Mouse (Mus musculus) embryonic facial prominence, embryonic 12.5 days (tissue): ENCODE data around the gene 2310033P09Rik. TPM values are rescaled to one million over a fixed set of nuclear protein-coding genes. Genes with fewer than 3 reads are reported as not detected.

Source experiments
- ATAC-seq: fragments of 200-750 bp; cut with Nextera tagmentation; 2 replicates; pipeline ENCODE4 v1.8.0; 2017; ENCODE audit not compliant: insufficient number of reproducible peaks, insufficient read depth, low FRiP score, low TSS enrichment
- H3K27ac ChIP-seq: fragments of 300-500 bp; sonication (generic); 2 replicates; pipeline ENCODE4 v1.5.1; 2016; ENCODE audit warnings: mild to moderate bottlenecking
- H3K27me3 ChIP-seq: fragments of 300-500 bp; sonication (generic); 2 replicates; pipeline ENCODE4 v1.6.1; 2016; ENCODE audit warnings: mild to moderate bottlenecking, moderate library complexity
- H3K36me3 ChIP-seq: fragments of 300-500 bp; sonication (generic); 2 replicates; pipeline ENCODE4 v1.6.1; 2016; ENCODE audit warnings: mild to moderate bottlenecking
- H3K4me1 ChIP-seq: fragments of 300-500 bp; sonication (generic); 2 replicates; pipeline ENCODE4 v1.6.1; 2016
- H3K4me2 ChIP-seq: fragments of 300-500 bp; sonication (generic); replicated peaks from 2 replicates; pipeline ENCODE4 v1.6.1; 2016; ENCODE audit warnings: mild to moderate bottlenecking, moderate library complexity
- H3K4me3 ChIP-seq: fragments of 300-500 bp; sonication (generic); 2 replicates; pipeline ENCODE4 v1.5.1; 2016; ENCODE audit warnings: mild to moderate bottlenecking
- H3K9ac ChIP-seq: fragments of 300-500 bp; sonication (generic); 2 replicates; pipeline ENCODE4 v1.6.1; 2016; ENCODE audit warnings: mild to moderate bottlenecking, moderate library complexity
- H3K9me3 ChIP-seq: fragments of 300-500 bp; sonication (generic); 2 replicates; pipeline ENCODE4 v1.6.1; 2016; ENCODE audit warnings: mild to moderate bottlenecking, moderate library complexity
- whole genome bisulfite sequencing: fragments of 180-500 bp; shearing (Covaris S2); methylation state at CpG from one replicate; pipeline ENCODE4 v1.1.7; 2016; 5-methylcytosine and 5-hydroxymethylcytosine counted together
- polyA plus RNA-seq: library from polyadenylated mRNA; unstranded; fragments of >200 nt; fragmentation: Nextera tagmentation; extraction: Ambion mirVana; gene quantifications from 2 replicates; pipeline ENCODE4 v1.2.1, GENCODE M21; 2016

The 2310033P09Rik gene
- polyA plus RNA-seq, 1 experiment from 2014 or later, result 40.5 TPM

GRCm38 (mm10) chr11:59238525-59239427, 30.7 kb downstream of the 2310033P09Rik start:
- no peaks in the 10 kb centered on the region for H3K36me3 ChIP-seq
- H3K4me2 ChIP-seq, result no peak overlapping the region
- no peaks in the 10 kb centered on the region for H3K9me3 ChIP-seq
- H3K4me3 ChIP-seq, result no peak overlapping the region
- peaks cover 14% of the 10 kb centered on the region; the same call in 1 of the 2 replicates for H3K27me3 ChIP-seq
- 4% methylated on average over 14 of the region's 15 CpGs for WGBS
- no peak overlapping the region for H3K27ac ChIP-seq
- peaks cover 8% of the 10 kb centered on the region for H3K4me1 ChIP-seq
- 0 out of 2 replicates have a peak, but pooled peaks have one; percentile 28 for ATAC-seq
- H3K9ac ChIP-seq, result no peak overlapping the region

GRCm38 (mm10) chr11:59239428-59239785, 31.3 kb downstream of the 2310033P09Rik start:
- Histone ChIP-seq H3K36me3 (no peaks in the 10 kb centered on the region), H3K27ac (no peak overlapping the region), H3K9me3 (no peaks in the 10 kb centered on the region), H3K27me3 (peaks cover 18% of the 10 kb centered on the region; the same call in 1 of the 2 replicates), H3K4me2 (no peak overlapping the region), H3K4me1 (peaks cover 8% of the 10 kb centered on the region), H3K9ac (no peak overlapping the region), H3K4me3 (no peak overlapping the region)
- peak; percentile 47; the same call in 1 of the 2 replicates for ATAC-seq
- 43% methylated on average over 4 of the region's 4 CpGs for WGBS

- H3K27me3 ChIP-seq, result peaks cover 21% of the 10 kb centered on the region; the same call in 1 of the 2 replicates
- H3K36me3 ChIP-seq, result no peaks in the 10 kb centered on the region
- H3K4me3 ChIP-seq, result no peak overlapping the region
- peaks cover 8% of the 10 kb centered on the region for H3K4me1 ChIP-seq
- H3K9ac ChIP-seq, result no peak overlapping the region
- H3K27ac ChIP-seq, result no peak overlapping the region
- ATAC-seq, result no peak
- H3K9me3 ChIP-seq, result no peaks in the 10 kb centered on the region
- H3K4me2 ChIP-seq, result no peak overlapping the region
- 71% methylated on average over 4 of the region's 4 CpGs for WGBS
Measured at GRCm38 (mm10) chr11:59239796-59240195, 31.7 kb downstream of the 2310033P09Rik start.

GRCm38 (mm10) chr11:59241841-59242240, 33.7 kb downstream of the 2310033P09Rik start:
- H3K9me3 ChIP-seq, result no peaks in the 10 kb centered on the region
- H3K4me2 ChIP-seq, result no peak overlapping the region
- no peak overlapping the region for H3K4me3 ChIP-seq
- H3K4me1 ChIP-seq, result peaks cover 8% of the 10 kb centered on the region
- H3K27ac ChIP-seq, result no peak overlapping the region
- peaks cover 21% of the 10 kb centered on the region; the same call in 1 of the 2 replicates for H3K27me3 ChIP-seq
- no peaks in the 10 kb centered on the region for H3K36me3 ChIP-seq
- no peak for ATAC-seq
- WGBS, result 41% methylated on average over 3 of the region's 3 CpGs
- H3K9ac ChIP-seq, result no peak overlapping the region

- H3K4me1 ChIP-seq, result peaks cover 4% of the 10 kb centered on the region
- no peak for ATAC-seq
- no peak overlapping the region for H3K4me2 ChIP-seq
- 40% methylated on average over 6 of the region's 6 CpGs for WGBS
- no peaks in the 10 kb centered on the region for H3K36me3 ChIP-seq
- H3K27ac ChIP-seq, result no peak overlapping the region
- H3K9ac ChIP-seq, result no peak overlapping the region
- H3K9me3 ChIP-seq, result no peaks in the 10 kb centered on the region
- peaks cover 21% of the 10 kb centered on the region; the same call in 1 of the 2 replicates for H3K27me3 ChIP-seq
- H3K4me3 ChIP-seq, result no peak overlapping the region
Measured at GRCm38 (mm10) chr11:59243856-59244255, 35.7 kb downstream of the 2310033P09Rik start.

GRCm38 (mm10) chr11:59248101-59248500, 40.0 kb downstream of the 2310033P09Rik start:
- no peak overlapping the region for H3K27ac ChIP-seq
- no peak overlapping the region for H3K4me3 ChIP-seq
- 63% methylated on average over 10 of the region's 10 CpGs for WGBS
- H3K36me3 ChIP-seq, result no peaks in the 10 kb centered on the region
- H3K9me3 ChIP-seq, result no peaks in the 10 kb centered on the region
- no peak overlapping the region for H3K4me2 ChIP-seq
- H3K4me1 ChIP-seq, result no peaks in the 10 kb centered on the region
- peaks cover 26% of the 10 kb centered on the region for H3K27me3 ChIP-seq
- ATAC-seq, result no peak
- no peak overlapping the region for H3K9ac ChIP-seq

GRCm38 (mm10) chr11:59259647-59260046, 51.5 kb downstream of the 2310033P09Rik start:
- no peaks in the 10 kb centered on the region for H3K9me3 ChIP-seq
- 86% methylated on average over 7 of the region's 7 CpGs for WGBS
- no peak for ATAC-seq
- no peak overlapping the region for H3K9ac ChIP-seq
- no peak overlapping the region for H3K4me2 ChIP-seq
- H3K4me3 ChIP-seq, result no peak overlapping the region
- H3K27ac ChIP-seq, result no peak overlapping the region
- H3K27me3 ChIP-seq, result peaks cover 26% of the 10 kb centered on the region
- peaks cover 11% of the 10 kb centered on the region; the same call in 1 of the 2 replicates for H3K4me1 ChIP-seq
- H3K36me3 ChIP-seq, result no peaks in the 10 kb centered on the region

Other genes with a start within 250 kb of the 2310033P09Rik start
- 22.7 and 23.3 TPM in 2 replicates for gene Trim11, start 230.2 kb upstream of the 2310033P09Rik start, polyA plus RNA-seq
- 0.28 and 0.69 TPM in 2 replicates for gene Obscn, start 71.9 kb upstream of the 2310033P09Rik start, polyA plus RNA-seq
- 3.8 TPM in 2 replicates for gene Iba57, start 44.6 kb upstream of the 2310033P09Rik start, polyA plus RNA-seq
- gene Gjc2, start 25.1 kb upstream of the 2310033P09Rik start, polyA plus RNA-seq, result 0.50 and 1.00 TPM in 2 replicates
- 124 and 125 TPM in 2 replicates for gene Guk1, start 16.1 kb upstream of the 2310033P09Rik start, polyA plus RNA-seq
- 90.9 and 98.5 TPM in 2 replicates for gene Mrpl55, start 5.8 kb upstream of the 2310033P09Rik start, polyA plus RNA-seq
- gene Arf1, start 19.9 kb downstream of the 2310033P09Rik start, polyA plus RNA-seq, result 637 TPM in 2 replicates
- gene Wnt3a, start 82.4 kb downstream of the 2310033P09Rik start, polyA plus RNA-seq, result 1.8 and 2.6 TPM in 2 replicates
- gene Wnt9a, start 98.6 kb downstream of the 2310033P09Rik start, polyA plus RNA-seq, result 5.9 and 7.1 TPM in 2 replicates
- not detected in 2 replicates for gene Prss38, start 167.3 kb downstream of the 2310033P09Rik start, polyA plus RNA-seq
- 18.8 and 19.3 TPM in 2 replicates for gene Jmjd4, start 241.7 kb downstream of the 2310033P09Rik start, polyA plus RNA-seq
- 157 and 169 TPM in 2 replicates for gene Snap47, start 242.9 kb downstream of the 2310033P09Rik start, polyA plus RNA-seq